8 mouse cellular contexts compared by ENCODE assay signal in the genomic region with DNA sequence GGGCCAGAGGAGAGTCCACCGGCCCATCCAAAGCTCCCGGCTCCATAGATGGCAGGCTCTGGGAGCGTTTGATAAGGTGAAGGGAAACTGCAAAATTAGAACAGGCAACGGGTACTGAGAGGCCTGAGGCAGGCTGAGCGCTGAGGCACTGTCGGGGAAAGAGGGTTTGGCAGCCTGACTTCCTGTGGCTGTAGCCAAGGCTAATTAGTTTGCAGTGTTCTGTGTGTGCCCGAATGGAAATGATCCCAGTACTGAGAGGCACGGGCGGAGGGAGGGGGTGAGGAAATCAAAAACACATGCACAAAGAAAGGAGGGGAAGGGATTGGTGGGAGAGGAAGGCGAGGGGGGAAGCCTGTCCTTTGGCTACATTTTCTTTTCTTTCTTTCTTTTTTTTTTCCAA.
A peak's percentile ranks its signal among the peaks of the same experiment; 100 is the strongest.
DNase-seq lines count a peak whose midpoint lies in the region; ATAC-seq lines count a peak whose summit lies in the region.

No protein-coding gene starts in this region.

- peak overlapping the region; percentile 60 for H3K27ac ChIP-seq in embryonic facial prominence, embryonic 11.5 days (replicated peaks; ENCODE audit: low read depth, low read length)
- H3K27ac ChIP-seq in heart, embryonic 12.5 days (ENCODE audit: poor library complexity, severe bottlenecking) = no peak overlapping the region
- no peak overlapping the region for H3K27ac ChIP-seq in kidney, embryonic 15.5 days

- ATAC-seq in embryonic facial prominence, embryonic 11.5 days (replicated peaks; ENCODE audit: insufficient number of reproducible peaks, low FRiP score, low TSS enrichment, low read depth) = peak; percentile 97
- ATAC-seq in heart, embryonic 12.5 days (ENCODE audit: insufficient number of reproducible peaks, low FRiP score) = 0 out of 2 replicates have a peak, but pooled peaks have one; percentile 48
- ATAC-seq in kidney, embryonic 15.5 days (replicated peaks; ENCODE audit: low FRiP score) = peak; percentile 79

- H3K4me3 ChIP-seq in embryonic facial prominence, embryonic 11.5 days (ENCODE audit: low read depth, low read length) = no peak overlapping the region
- no peak overlapping the region for H3K4me3 ChIP-seq in heart, embryonic 12.5 days
- H3K4me3 ChIP-seq in kidney, embryonic 15.5 days (replicated peaks) = no peak overlapping the region

- no peak overlapping the region; the same call in 1 of the 2 replicates for H3K9ac ChIP-seq in embryonic facial prominence, embryonic 11.5 days (replicated peaks; ENCODE audit: low read length)
- H3K9ac ChIP-seq in heart, embryonic 12.5 days = no peak overlapping the region
- no peak overlapping the region for H3K9ac ChIP-seq in kidney, embryonic 15.5 days

- H3K36me3 ChIP-seq in embryonic facial prominence, embryonic 11.5 days (replicated peaks; ENCODE audit: control insufficient read depth, insufficient read depth, low read depth, low read length) = no peaks in the 10 kb centered on the region
- H3K36me3 ChIP-seq in heart, embryonic 12.5 days = no peaks in the 10 kb centered on the region
- H3K36me3 ChIP-seq in kidney, embryonic 15.5 days = no peaks in the 10 kb centered on the region

- H3K27me3 ChIP-seq in embryonic facial prominence, embryonic 11.5 days (ENCODE audit: control insufficient read depth, insufficient read depth, low read length) = no peaks in the 10 kb centered on the region
- no peaks in the 10 kb centered on the region for H3K27me3 ChIP-seq in heart, embryonic 12.5 days (replicated peaks)
- no peaks in the 10 kb centered on the region for H3K27me3 ChIP-seq in kidney, embryonic 15.5 days

- no peaks in the 10 kb centered on the region for H3K9me3 ChIP-seq in embryonic facial prominence, embryonic 11.5 days (replicated peaks; ENCODE audit: control insufficient read depth, low read length)
- peaks cover 5% of the 10 kb centered on the region; the same call in 1 of the 2 replicates for H3K9me3 ChIP-seq in heart, embryonic 12.5 days (replicated peaks)
- H3K9me3 ChIP-seq in kidney, embryonic 15.5 days (replicated peaks) = no peaks in the 10 kb centered on the region

- intact Hi-C loops in gastrocnemius, postnatal 36 days (cut with DNase I) = no loop called here

- 8% methylated on average over 10 of the region's 10 CpGs for WGBS in embryonic facial prominence, embryonic 11.5 days
- WGBS in heart, embryonic 12.5 days = 18% methylated on average over 10 of the region's 10 CpGs
- WGBS in kidney, embryonic 15.5 days = 15% methylated on average over 10 of the region's 10 CpGs

- no peaks in the 10 kb centered on the region for H3K4me1 ChIP-seq in embryonic facial prominence, embryonic 11.5 days (ENCODE audit: control insufficient read depth, insufficient read depth, low read length)
- no peaks in the 10 kb centered on the region; the same call in 1 of the 2 replicates for H3K4me1 ChIP-seq in heart, embryonic 12.5 days (replicated peaks)
- 0 out of 2 replicates have a peak, but pooled peaks cover 10% of the 10 kb centered on the region for H3K4me1 ChIP-seq in kidney, embryonic 15.5 days

- no peak overlapping the region for H3K4me2 ChIP-seq in embryonic facial prominence, embryonic 11.5 days (ENCODE audit: low read depth, low read length)
- H3K4me2 ChIP-seq in heart, embryonic 12.5 days = peak overlapping the region; percentile 6; the same call in 1 of the 2 replicates
- H3K4me2 ChIP-seq in kidney, embryonic 15.5 days = peak overlapping the region; percentile 26; the same call in 1 of the 2 replicates

- DNase-seq in gastrocnemius, adult 18-20 months (ENCODE audit: low spot score) = peak; percentile 10
- no peak for DNase-seq in gastrocnemius, postnatal 36 days
- peak; percentile 90 for DNase-seq in embryonic facial prominence, embryonic 11.5 days (ENCODE audit: low spot score)
- DNase-seq in lung, postnatal 14 days = peak; percentile 2
- peak; percentile 26 for DNase-seq in yolk sac, embryonic 10.5 days (ENCODE audit: low spot score)
- DNase-seq in thymus, postnatal 10 days (ENCODE audit: low spot score in 2 of 2) = no peak

Comparison
In these comparisons a context has a peak if more than half of its experiments do, and no peak if none do; other contexts are left out.
1. DNase-seq: peak in gastrocnemius, adult 18-20 months (single experiment), embryonic facial prominence, embryonic 11.5 days (single experiment), lung, postnatal 14 days (single experiment) and yolk sac, embryonic 10.5 days (single experiment); none in gastrocnemius, postnatal 36 days (0 of 2) and thymus, postnatal 10 days (0 of 2).
2. Peak in every context shown above with its lines, with median percentiles within 50 percentile points of each other: ATAC-seq.